Mouse (Mus musculus) liver, adult 10 weeks (tissue): ENCODE measurements around the gene Rnf31. TPM values are rescaled to one million over a fixed set of nuclear protein-coding genes. Genes with fewer than 3 reads are reported as not detected.

Experiments used
- polyA plus RNA-seq: library from polyadenylated mRNA; stranded (reverse); fragments of 350-450 nt; fragmentation: Illumina TruSeq; extraction: RNeasy Lipid Tissue Mini Kit (QIAGEN cat#74804); gene quantifications from one replicate; pipeline ENCODE4 v1.2.3, GENCODE M21; 2014; ENCODE audit warnings: low read depth, low replicate concordance

Rnf31 gene
- polyA plus RNA-seq, result 3.8 TPM

GRCm38 (mm10) chr14:55591331-55591891 is at the start of gene Rnf31:
Rnf31 (plus strand) TSS chr14:55591708.

GRCm38 (mm10) chr14:55559799-55560201 is 31.7 kb upstream of the Rnf31 start, which contains the start of gene Dcaf11:
Dcaf11 (plus strand) TSS chr14:55560006.

GRCm38 (mm10) chr14:55560202-55561073 is 31.1 kb upstream of the Rnf31 start, which contains the start of gene A730061H03Rik:
A730061H03Rik (minus strand) TSS chr14:55560406.

GRCm38 (mm10) chr14:55575302-55575701 is 16.2 kb upstream of the Rnf31 start, which contains the start of gene Fitm1:
Fitm1 (plus strand) TSS chr14:55575617.

GRCm38 (mm10) chr14:55577871-55578667 is 13.4 kb upstream of the Rnf31 start, which contains the start of gene Psme1:
Psme1 (plus strand) TSS chr14:55578123.

GRCm38 (mm10) chr14:55584702-55585565 is 6.6 kb upstream of the Rnf31 start, which contains the start of gene Emc9:
Emc9 (minus strand) TSS chr14:55585302.

GRCm38 (mm10) chr14:55590748-55591330 is 669 bp upstream of the Rnf31 start, which contains the start of gene Psme2:
Psme2 (minus strand) TSS chr14:55591113.

GRCm38 (mm10) chr14:55603271-55603632 is 11.7 kb downstream of the Rnf31 start, which contains the start of gene Irf9:
Irf9 (plus strand) TSS chr14:55603571.

GRCm38 (mm10) chr14:55617822-55618221 is 26.3 kb downstream of the Rnf31 start, which contains the start of gene Rec8:
Rec8 (plus strand) TSS chr14:55618037.

GRCm38 (mm10) chr14:55635523-55636007 is 44.1 kb downstream of the Rnf31 start, which contains the start of gene Ipo4:
Ipo4 (minus strand) TSS chr14:55635957.

GRCm38 (mm10) chr14:55637795-55638194 is 46.3 kb downstream of the Rnf31 start, which contains the start of gene Gm49378:
Gm49378 (minus strand) TSS chr14:55637895.

GRCm38 (mm10) chr14:55643060-55643907 is 51.8 kb downstream of the Rnf31 start, which contains the start of gene Tm9sf1:
Tm9sf1 (minus strand) TSS chr14:55643806.

GRCm38 (mm10) chr14:55649884-55650283 is 58.4 kb downstream of the Rnf31 start, which contains the start of gene Tssk4:
Tssk4 (plus strand) TSS chr14:55650184.

Other genes with a start within 250 kb of the Rnf31 start
- 110 TPM for gene Dhrs4, start 113.0 kb upstream of the Rnf31 start, polyA plus RNA-seq
- not detected for gene Carmil3, start 101.1 kb upstream of the Rnf31 start, polyA plus RNA-seq
- not detected for gene Cpne6, start 81.3 kb upstream of the Rnf31 start, polyA plus RNA-seq
- gene Nrl, start 66.7 kb upstream of the Rnf31 start, polyA plus RNA-seq, result not detected
- 0.24 TPM for gene Pck2, start 51.4 kb upstream of the Rnf31 start, polyA plus RNA-seq
- 82.7 TPM for gene Dcaf11, start 31.7 kb upstream of the Rnf31 start, polyA plus RNA-seq
- gene A730061H03Rik, start 31.3 kb upstream of the Rnf31 start, polyA plus RNA-seq, result not detected
- 0.87 TPM for gene Fitm1, start 16.1 kb upstream of the Rnf31 start, polyA plus RNA-seq
- gene Psme1, start 13.6 kb upstream of the Rnf31 start, polyA plus RNA-seq, result 149 TPM
- gene Emc9, start 6.4 kb upstream of the Rnf31 start, polyA plus RNA-seq, result 9.1 TPM
- gene Psme2, start 595 bp upstream of the Rnf31 start, polyA plus RNA-seq, result 129 TPM
- gene Irf9, start 11.9 kb downstream of the Rnf31 start, polyA plus RNA-seq, result 28.2 TPM
- gene Rec8, start 26.3 kb downstream of the Rnf31 start, polyA plus RNA-seq, result 0.24 TPM
- 5.0 TPM for gene Ipo4, start 44.2 kb downstream of the Rnf31 start, polyA plus RNA-seq
- gene Gm49378, start 46.2 kb downstream of the Rnf31 start, polyA plus RNA-seq, result 0.66 TPM
- 26.3 TPM for gene Tm9sf1, start 52.1 kb downstream of the Rnf31 start, polyA plus RNA-seq
- not detected for gene Tssk4, start 58.5 kb downstream of the Rnf31 start, polyA plus RNA-seq
- 9.9 TPM for gene Mdp1, start 68.8 kb downstream of the Rnf31 start, polyA plus RNA-seq
- gene Gmpr2, start 80.2 kb downstream of the Rnf31 start, polyA plus RNA-seq, result 16.3 TPM
- 75.4 TPM for gene Nedd8, start 80.4 kb downstream of the Rnf31 start, polyA plus RNA-seq
- 4.1 TPM for gene Tinf2, start 90.1 kb downstream of the Rnf31 start, polyA plus RNA-seq
- gene Tgm1, start 122.2 kb downstream of the Rnf31 start, polyA plus RNA-seq, result 0.66 TPM
- gene Rabggta, start 130.6 kb downstream of the Rnf31 start, polyA plus RNA-seq, result 1.4 TPM
- gene Dhrs1, start 154.0 kb downstream of the Rnf31 start, polyA plus RNA-seq, result 50.2 TPM
- gene Nop9, start 154.0 kb downstream of the Rnf31 start, polyA plus RNA-seq, result 5.4 TPM
- 47.4 TPM for gene Cideb, start 166.8 kb downstream of the Rnf31 start, polyA plus RNA-seq
- 0.24 TPM for gene Ltb4r2, start 169.7 kb downstream of the Rnf31 start, polyA plus RNA-seq
- not detected for gene Ltb4r1, start 174.3 kb downstream of the Rnf31 start, polyA plus RNA-seq
- gene Adcy4, start 192.4 kb downstream of the Rnf31 start, polyA plus RNA-seq, result 0.58 TPM
- gene Ripk3, start 197.2 kb downstream of the Rnf31 start, polyA plus RNA-seq, result 0.53 TPM
- gene Nfatc4, start 231.4 kb downstream of the Rnf31 start, polyA plus RNA-seq, result not detected